Mouse (Mus musculus): ENCODE results near the gene Cyyr1.
"Not testable (repeated sequence)": the region's sequence is repeated elsewhere in the genome, so short reads cannot be mapped to it uniquely, and the experiment has no call there.

The Cyyr1 gene

DNA sequence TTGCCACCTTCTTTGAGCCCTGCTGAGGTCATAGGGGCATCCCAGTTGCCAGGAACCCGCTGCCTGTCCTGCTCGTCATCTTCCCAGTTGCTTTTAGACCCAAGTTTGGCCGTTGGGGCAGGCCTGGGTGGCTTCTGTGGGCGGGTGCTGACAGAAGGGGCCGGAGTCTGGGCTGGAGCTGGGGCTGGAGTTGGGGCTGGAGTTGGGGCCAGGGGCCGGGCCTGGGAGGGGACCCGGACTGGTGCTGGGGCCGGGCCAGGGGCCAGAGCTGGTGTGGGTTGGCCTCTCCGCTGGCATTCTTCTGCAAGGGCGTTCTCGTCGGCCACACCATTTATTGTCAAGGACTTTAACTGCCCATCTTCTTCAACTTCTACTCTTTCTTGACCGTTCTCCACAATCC, at the start of gene Cyyr1:
Gene Cyyr1 (minus strand): TSS at position 101 of the 400 bp plus-strand sequence.
- not testable (repeated sequence) for DNase-seq

DNA sequence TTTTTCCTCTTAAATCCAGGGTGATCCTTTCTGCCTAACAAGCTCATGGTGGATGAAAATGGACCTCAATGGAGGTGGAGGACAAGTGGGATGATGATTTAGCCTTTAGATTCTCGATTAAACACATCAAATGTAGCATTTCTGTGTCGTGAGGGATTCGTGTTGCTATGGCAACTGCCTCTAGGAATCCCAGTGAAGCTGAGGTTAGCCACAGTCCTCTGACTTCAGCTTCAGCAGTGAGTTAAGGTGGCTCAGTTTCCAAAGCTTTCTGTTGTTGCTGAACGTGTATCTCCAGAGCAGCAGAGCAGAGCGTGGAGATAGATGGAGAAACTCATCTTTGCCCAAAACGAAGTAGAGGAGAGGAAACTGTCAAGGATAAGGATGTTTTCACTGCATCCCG, 35.6 kb upstream of the Cyyr1 start:
- no peak for DNase-seq

DNA sequence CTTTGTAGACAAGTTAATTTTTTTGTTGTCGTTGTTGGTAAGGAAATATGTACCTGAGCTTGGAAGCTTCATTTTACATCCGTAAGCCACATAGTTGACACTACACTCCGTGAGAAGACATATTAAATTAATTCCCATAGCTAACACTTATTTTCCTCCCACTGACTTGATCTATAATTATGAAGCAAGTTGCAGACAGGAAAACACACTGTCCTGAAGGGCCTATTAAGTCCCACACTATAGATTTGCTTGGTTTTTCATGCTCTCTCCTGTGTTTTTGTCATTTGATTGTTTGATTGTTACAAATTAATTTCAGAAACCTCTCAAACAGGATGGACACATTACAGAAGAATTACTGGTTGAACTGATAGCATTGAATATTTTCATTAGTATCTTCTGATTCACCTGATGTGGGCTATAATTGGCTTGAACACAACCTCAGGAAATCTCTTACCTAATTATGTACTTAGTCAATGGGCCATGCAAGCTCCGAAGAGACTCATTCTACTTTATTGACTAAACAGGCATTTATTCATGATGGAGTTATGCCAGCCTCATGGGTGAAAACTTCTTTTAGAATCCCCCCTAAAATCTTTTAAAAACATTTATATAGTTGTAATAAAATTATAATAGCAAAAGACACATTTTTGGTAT, 34.5 kb upstream of the Cyyr1 start:
- DNase-seq: no peak

- DNase-seq: no peak
Measured at GRCm38 (mm10) chr16:85566474-85566873, 13.3 kb upstream of the Cyyr1 start.

DNA sequence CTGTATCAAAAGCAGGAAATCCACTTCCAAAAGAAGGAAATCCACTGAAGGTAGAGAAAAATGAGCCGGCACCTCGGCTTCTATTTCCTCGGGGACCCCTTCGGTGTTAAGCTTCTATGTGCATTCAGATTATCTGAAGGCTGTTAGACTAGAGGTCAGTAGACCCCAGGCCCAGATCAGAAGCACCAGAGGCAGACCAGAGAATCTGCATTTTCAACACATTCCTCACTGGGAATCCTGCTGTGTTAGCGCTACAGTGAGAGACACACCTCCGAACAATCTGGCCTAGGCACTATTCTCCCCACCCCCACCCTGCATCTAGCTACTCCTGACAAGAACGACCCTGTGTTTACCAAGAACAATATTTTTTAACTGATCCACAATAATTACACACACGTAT, 641 bp upstream of the Cyyr1 start:
- DNase-seq: no peak

DNA sequence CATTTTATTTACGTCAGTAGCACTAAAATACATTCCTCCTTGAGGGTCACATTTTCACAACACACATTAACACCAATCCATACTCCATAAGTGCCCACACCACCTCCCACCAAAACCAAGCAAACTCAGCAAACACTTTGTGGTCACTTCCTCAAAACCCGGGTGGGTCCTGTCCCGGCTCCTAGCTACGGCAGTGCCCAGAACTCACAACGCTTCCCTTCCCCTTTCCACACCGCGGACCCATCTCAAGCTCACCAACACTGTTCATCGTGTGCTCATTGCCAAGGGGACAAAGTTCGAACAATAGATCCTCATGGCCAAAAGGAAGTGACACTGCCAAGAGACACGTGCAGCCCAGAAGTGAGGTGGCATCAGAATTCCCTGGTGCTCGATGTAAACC, 1.2 kb downstream of the Cyyr1 start:
- DNase-seq: not testable (repeated sequence)

DNA sequence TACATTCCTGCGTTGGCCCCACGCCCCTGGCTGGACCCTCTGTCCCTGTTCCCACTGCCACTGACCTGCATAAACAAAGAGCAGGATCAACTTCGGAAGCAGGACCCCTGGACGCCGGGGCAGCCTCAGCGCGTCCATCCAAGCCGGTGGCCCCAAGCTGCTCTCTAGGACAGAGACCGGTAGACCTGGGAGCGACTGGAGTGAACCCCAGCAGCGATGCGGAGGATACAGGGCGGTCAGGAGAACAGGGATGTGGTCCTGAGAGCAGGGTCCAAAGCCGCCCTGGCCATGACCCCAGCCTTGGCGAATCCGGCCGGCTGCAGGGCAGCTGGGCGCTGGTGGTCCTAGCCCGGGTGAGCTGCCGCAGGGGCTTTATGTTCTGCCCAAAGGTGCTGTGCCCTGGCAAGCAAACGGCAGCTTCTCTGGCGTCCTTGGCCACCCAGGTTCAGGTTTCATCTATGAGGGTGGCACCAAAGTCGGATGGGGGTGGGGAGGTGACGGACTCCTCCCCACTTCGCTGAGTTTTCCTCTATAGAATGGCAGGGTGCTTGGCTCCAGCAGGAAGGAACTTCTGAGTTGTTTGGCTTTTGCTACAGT, 3.1 kb downstream of the Cyyr1 start:
- DNase-seq: peak; percentile 4

GRCm38 (mm10) chr16:85546519-85546918, 6.7 kb downstream of the Cyyr1 start:
- DNase-seq: no peak

- DNase-seq: no peak
Measured at GRCm38 (mm10) chr16:85541676-85542273, 11.4 kb downstream of the Cyyr1 start.

DNA sequence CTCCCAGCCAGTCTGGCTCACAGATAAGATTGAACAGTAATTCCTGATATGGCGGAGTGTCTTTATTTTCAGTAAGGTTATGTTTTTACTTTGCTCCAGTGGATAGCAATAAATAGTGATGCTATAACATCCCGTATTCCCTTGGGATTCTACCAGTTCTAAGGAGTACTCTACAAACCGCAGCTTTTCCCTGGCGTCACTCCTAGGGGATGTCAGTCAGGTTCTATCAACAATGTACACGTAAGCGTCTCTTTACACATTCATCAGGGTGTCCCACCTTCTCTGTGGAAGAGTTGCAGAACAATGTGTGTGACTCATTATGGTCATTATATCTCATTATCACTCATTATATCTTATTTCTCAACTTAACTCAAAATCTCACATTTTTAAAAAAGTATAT, 12.2 kb downstream of the Cyyr1 start:
- DNase-seq: no peak

GRCm38 (mm10) chr16:85538367-85538766, 14.8 kb downstream of the Cyyr1 start:
- no peak for DNase-seq

DNA sequence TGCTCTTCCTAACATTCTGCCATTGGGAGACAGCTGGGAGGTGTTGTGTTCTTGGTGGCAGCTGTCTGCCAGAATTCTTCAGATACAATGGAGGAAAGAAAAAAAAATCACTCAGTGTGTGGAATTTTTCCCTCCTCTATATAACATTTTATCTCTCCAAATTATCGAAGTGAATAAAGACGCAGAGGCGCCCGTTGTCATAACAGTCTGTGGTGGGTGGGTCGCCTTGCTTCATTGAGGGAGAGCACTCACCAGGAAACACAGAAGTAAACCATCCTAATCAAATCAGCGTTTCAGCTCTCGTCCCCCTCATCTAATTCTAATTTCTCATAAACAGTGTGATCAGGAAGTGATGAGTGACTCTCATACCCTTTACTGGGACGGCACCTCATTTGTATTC, 17.1 kb downstream of the Cyyr1 start:
- no peak for DNase-seq

DNA sequence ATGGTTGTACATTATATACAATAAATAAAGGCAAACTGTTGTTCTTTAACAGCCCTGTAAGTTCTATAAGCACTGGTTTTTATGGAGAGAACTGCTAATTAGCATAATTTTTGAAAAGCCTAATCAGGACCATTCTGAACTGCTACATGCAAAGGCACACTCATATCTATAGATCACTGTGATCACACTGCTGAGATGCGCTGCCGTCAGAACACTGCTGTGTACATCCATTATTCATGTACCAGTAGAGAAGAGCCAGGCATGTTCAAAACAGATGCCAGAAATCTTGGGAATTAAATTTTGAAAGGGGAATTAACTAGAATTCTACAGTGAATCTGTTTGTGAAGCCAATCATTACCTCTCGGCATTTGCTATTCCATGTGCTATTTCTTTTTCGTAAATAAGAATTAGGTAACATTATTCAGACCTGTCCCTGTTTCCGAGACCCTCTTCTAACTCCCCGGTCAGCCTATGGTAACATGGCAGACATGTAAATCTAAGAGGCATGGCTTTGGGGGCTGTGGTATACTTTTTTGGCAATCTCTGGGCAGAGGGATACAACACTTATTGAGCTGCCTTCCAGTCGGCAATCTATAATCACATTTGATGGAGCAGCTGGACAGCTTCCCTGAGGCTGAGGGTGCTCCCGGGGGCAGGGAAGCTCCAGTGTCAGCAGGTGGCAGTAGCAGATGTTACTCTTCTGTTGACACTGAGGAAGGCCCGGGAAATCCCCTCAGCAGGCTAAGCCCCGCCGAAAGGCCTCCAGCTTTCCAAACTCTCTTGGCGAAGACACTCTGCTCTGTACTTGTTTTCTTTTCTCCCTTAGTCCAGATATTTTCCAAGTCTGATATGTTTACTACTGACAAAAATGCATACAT, 25.2 kb downstream of the Cyyr1 start:
- DNase-seq: no peak

GRCm38 (mm10) chr16:85524589-85524988, 28.6 kb downstream of the Cyyr1 start:
- no peak for DNase-seq

DNA sequence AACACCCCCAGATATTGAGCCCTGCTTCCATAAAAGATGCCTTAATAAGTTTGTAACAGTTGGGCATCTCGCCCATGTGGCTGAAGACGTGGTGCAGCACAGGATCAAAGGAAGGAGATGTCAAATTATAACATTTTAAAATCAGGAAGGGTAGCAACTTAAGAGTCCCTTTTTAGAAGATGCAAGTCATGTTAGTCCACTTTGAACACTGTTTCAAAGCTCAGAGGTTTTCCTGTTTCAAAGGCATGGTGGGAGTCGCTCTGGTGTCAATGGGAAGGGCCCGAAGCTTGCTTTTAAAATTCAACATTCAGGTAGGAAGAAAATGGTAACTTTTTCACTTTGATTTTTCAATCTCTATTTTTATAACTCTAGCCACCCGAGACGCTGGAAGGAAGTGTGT, 45.9 kb downstream of the Cyyr1 start:
- DNase-seq: no peak

- no peak for DNase-seq
Measured at GRCm38 (mm10) chr16:85505108-85505507, 48.1 kb downstream of the Cyyr1 start.

DNA sequence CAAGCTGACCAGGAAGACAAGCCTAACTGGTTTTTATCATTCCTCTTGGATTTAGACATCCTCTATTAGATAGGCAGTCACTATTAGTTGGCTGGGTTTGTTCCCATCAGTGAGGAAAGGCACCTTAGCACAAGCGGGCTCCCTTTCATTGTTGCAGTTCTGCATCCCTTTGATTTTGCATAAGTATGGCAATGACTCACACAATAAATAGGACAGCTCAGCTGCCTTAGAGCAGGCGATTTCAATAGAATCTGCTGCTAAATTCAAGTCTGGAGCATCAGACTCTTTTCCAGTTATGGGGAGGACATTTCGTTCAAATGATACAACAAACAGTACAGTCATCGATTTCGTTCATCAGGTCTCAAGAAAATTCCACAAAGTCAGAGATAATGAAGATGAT, 49.8 kb downstream of the Cyyr1 start:
- no peak for DNase-seq

DNA sequence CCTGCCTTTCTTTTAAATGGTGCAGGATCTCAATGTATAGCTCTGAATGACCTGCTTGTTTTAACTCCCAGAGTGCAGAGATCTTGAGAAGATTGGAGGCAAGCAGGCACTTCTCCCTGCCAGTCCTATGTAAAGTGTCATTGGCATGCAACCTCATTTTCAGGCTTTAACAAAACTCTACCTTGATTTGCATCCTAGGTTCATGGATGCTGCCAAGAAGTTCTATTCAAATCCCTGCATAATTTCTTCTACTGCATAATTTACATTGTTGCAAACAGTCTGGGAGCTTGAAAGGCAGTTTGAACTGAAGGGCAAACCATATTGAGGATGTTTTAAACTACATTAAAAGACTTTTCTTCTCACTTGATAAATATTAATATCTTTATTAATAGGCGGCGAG, 57.4 kb downstream of the Cyyr1 start:
- DNase-seq: no peak

GRCm38 (mm10) chr16:85488105-85488607, 65.0 kb downstream of the Cyyr1 start:
- DNase-seq: no peak

DNA sequence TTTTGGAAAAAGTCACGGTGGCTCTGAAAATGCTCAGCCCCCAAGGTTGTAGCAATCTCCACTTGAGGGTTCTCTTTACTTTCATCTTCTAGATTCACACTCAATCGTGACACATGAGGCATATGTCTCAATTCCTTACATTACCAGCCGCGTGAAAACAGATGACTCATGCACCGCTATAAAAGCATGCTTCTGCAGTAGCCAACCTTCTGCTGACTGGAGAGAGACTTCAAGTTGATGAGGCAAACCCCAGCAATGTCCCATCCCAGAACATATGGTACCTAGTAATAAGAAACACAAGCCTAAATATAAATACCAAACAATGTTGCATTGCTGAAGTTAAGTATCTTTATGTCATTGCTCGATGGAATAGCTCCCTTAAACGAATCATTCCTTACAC, 65.9 kb downstream of the Cyyr1 start:
- no peak for DNase-seq

DNA sequence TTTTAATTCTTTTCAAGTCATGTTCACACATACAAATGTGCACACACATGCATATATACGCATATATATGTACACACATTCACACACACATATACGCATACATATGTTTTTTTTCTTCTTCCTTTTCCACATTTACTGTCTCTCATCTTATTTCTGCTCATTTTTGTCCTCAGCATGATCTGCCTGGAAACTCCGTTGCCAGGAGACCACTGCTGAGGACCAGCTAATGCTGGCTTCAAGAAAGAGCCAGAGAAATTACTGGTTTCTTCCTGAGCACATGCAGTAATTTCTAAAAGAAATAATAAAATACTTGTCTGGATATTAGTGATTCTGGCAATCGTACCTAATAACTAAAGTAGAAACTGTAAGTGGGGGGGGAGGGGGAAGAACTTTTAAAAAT, 68.6 kb downstream of the Cyyr1 start:
- DNase-seq: no peak

DNA sequence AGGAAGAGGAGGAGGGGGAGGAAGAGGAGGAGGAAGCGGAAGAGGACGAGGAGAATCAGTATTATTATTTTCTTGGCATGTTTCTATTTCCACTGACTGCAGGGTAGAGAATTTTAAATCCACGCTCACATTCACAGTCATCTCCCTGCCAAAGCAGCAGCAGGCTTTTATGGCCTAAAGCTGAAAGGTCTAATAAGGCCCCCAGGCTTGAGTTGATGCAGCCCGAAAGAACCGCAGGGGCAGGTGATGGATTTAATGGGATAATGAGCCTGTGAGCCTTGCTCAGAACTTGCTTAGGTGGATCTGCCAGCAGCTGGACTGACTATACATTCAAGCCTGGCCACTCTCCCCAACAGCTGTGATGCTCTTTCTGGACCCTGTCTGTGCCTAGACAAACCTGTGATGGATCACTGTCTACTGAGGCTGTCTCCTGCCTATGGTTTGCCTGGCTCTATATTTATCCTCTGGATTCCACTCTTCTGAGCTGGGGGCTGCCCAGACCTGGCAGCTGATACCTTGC, 78.6 kb downstream of the Cyyr1 start:
- DNase-seq: no peak

DNA sequence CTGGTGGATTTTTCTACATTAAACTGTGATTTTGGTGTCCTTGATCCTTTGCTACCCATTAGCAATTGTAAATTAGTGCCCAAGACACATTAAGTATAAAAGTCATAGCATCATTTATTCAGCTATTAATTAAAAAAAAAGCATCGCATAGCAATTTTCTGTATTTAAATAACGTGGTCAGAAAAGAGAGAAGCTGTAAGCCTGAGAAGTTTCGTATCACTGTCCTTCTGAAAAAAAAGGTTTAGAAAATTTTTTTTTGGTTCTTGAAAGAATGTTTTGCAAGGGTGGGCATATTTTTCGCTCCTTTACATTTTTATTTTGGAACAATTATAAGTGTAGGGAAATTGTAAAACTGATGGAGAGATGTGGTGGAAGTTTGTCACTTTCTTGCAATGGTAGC, 83.1 kb downstream of the Cyyr1 start:
- no peak for DNase-seq
